Mouse (Mus musculus): ENCODE data around the gene Gm20388.
"Not testable (repeated sequence)": the region's sequence is repeated elsewhere in the genome, so short reads cannot be mapped to it uniquely, and the experiment has no call there.

Gene Gm20388

GRCm38 (mm10) chr8:122558671-122559349, 2648.2 kb downstream of the Gm20388 start:
- no peak for DNase-seq (ENCODE audit: low spot score in 2 of 2)

GRCm38 (mm10) chr8:122561199-122561598, 2650.6 kb downstream of the Gm20388 start:
- no peak for DNase-seq (ENCODE audit: low spot score in 2 of 2)

- no peak for DNase-seq (ENCODE audit: low spot score in 2 of 2)
These were observed 2654.0 kb downstream of the Gm20388 start for GRCm38 (mm10) chr8:122564363-122565352.

- DNase-seq (ENCODE audit: low spot score in 2 of 2), result peak; percentile 43 to 67
These were observed 2656.1 kb downstream of the Gm20388 start for GRCm38 (mm10) chr8:122566766-122567165.

DNA sequence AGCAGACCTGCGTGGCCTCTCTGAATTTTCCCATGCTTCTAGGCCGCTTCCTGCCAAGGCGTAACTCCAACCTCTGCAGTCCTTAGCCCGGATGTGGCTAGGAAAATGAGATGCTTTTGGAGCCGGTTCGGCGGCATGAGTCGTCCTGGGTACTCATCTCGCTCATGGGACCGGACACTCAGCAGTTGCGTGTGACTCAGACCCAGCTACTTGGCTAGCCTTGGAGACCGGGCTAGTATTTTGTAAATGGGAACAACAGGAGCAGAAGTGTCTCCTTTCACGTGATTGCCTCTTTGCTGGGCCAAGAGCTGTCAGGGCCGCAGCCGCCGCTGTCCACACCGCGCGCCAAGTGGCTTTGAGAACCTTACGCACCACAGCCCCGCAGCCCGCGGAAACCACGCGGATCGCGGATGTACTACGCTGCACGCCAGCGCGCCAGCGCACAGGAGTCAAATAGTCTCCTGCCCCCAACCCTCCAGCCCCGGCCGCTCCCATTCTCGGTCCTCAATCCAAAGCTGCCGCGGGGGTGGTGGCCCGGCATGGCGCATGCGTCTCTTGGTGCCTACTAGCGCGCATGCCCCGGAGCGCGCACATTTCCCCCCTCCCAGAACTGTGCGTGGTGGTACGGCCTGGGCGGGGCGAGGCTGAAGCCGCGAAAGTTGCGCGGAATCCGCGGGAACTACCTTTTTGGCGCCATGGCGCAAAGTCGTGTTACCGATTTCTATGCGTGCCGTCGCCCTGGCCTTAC, 2656.9 kb downstream of the Gm20388 start, which contains the start of gene Cdt1:
TSS of gene Cdt1 (plus strand) at position 655 of the 748 bp plus-strand sequence.
- DNase-seq (ENCODE audit: low spot score in 2 of 2), result peak; percentile 96 to 97

GRCm38 (mm10) chr8:122568109-122568504, 2657.5 kb downstream of the Gm20388 start:
- DNase-seq (ENCODE audit: low spot score in 2 of 2), result peak; percentile 75 to 87

- DNase-seq (ENCODE audit: low spot score in 2 of 2), result peak; percentile 63 to 77
These were observed 2658.3 kb downstream of the Gm20388 start for GRCm38 (mm10) chr8:122568881-122569309.

- peak in 1 of 2 experiments; percentile 48 for DNase-seq (ENCODE audit: low spot score in 2 of 2)
These were observed 2658.7 kb downstream of the Gm20388 start for GRCm38 (mm10) chr8:122569329-122569728.

- no peak for DNase-seq (ENCODE audit: low spot score in 2 of 2)
These were observed 2659.4 kb downstream of the Gm20388 start for GRCm38 (mm10) chr8:122569996-122570395.

DNA sequence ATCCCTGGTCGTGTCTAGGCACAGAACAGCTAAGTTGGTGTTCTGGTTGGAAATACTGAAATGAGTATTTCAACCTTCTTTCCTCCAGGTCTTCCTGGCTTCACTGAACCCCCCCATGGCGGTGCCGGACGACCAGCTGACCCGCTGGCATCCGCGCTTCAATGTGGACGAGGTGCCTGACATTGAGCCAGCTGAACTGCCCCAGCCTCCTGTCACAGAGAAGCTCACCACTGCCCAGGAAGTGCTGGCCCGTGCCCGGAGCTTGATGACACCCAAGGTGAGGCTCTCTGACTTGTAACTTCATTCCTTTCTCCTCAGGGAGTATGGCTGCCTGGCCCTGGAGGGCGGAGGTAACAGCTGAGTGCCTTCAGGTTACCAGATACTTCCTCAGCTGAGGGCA, 2660.5 kb downstream of the Gm20388 start:
- DNase-seq (ENCODE audit: low spot score in 2 of 2), result no peak

DNA sequence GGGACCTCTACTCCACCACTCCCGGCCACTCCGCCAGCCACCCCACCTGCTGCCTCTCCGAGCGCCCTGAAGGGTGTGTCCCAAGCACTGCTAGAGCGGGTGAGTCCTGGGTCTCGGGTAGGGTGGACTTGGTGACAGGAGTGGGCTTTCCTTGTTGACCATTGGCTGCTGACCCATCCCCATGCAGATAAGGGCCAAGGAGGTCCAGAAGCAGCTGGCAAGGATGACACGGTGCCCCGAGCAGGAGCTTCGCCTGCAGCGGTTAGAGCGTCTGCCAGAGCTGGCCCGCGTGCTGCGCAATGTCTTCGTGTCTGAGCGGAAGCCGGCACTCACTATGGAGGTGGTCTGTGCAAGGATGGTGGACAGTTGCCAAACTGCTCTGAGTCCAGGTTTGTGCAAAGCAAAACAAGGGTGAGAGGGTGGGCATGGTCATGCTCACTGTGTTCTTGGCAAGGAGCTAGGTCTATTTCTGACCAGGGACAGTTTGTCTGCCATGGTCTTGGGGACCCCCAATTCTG, 2661.2 kb downstream of the Gm20388 start:
- DNase-seq (ENCODE audit: low spot score in 2 of 2), result no peak

GRCm38 (mm10) chr8:122572751-122573150, 2662.1 kb downstream of the Gm20388 start:
- no peak for DNase-seq (ENCODE audit: low spot score in 2 of 2)

- not testable (repeated sequence) for DNase-seq (ENCODE audit: low spot score in 2 of 2)
These were observed 2662.5 kb downstream of the Gm20388 start for GRCm38 (mm10) chr8:122573176-122573575.

DNA sequence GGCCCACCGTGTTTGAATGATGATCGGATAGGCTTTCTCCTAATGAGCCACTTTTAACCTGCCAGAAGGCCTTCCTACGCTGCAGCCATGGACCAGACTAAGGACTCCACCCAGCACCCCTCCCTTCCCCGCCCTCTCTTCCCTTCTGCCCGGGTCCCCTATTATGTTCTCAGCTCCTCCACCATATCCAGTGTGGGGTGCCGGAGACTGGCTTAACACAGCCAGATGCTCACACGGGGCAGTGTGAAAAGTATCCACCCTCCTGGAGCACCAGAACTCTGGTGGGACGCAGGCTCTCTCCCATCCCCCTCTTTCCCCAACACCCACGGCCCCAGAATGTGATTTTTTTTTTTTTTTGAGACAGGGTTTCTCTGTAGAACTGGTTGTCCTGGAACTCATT, 2662.9 kb downstream of the Gm20388 start:
- no peak for DNase-seq (ENCODE audit: low spot score in 2 of 2)

GRCm38 (mm10) chr8:122574264-122574663, 2663.6 kb downstream of the Gm20388 start:
- DNase-seq (ENCODE audit: low spot score in 2 of 2), result no peak

GRCm38 (mm10) chr8:122574667-122575251, 2664.1 kb downstream of the Gm20388 start:
- no peak for DNase-seq (ENCODE audit: low spot score in 2 of 2)

GRCm38 (mm10) chr8:122575286-122575685, 2664.6 kb downstream of the Gm20388 start:
- DNase-seq (ENCODE audit: low spot score in 2 of 2), result no peak

DNA sequence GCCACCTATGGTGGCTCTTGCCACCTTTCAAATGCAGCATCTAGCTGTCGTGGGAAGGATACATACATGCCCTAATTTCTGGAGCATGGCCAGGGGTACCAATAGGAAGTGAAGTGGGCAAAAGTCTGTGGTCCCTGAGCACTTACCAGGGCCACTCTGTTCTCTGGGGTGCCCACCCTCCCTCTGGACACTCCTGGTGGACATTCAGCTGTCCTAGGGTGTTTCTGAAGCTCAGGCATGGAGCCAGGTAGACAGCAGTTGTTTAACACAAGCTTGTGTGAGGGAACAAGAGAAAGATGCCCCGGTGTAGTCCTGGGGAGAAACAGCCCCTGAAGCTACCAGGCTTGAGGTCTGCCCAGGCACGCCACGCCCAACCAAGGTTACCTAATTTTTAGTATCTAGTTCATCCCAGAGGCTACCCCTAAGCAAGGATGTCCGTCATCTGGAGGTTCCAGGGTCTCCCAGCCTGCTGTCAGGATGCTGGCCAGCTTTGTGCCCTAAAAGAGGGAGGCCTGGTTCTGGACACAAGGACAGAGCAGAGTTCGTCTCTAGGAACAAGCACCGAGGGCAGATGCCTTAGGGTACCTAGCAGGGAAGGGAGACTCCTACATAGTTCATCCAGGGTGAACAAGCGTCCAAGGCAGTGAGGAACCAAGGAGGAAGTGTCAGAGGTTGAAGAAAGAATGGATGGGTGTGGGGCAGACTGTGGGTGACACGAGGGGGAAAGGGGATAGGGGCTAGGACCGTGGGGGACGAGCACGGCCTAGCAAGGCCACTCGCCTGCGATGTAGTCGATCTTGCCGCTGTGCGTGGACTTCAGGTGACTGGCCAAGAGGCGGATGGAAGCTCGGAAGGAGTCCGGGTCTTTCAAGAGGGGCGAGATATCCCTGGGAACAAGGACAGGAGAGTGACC, 2665.3 kb downstream of the Gm20388 start:
- no peak for DNase-seq (ENCODE audit: low spot score in 2 of 2)

- DNase-seq (ENCODE audit: low spot score in 2 of 2), result peak; percentile 95 to 96
These were observed 2666.0 kb downstream of the Gm20388 start, which contains the start of gene Aprt for GRCm38 (mm10) chr8:122576648-122577022. Aprt (minus strand) TSS chr8:122576909.

GRCm38 (mm10) chr8:122577116-122577515, 2666.5 kb downstream of the Gm20388 start:
- no peak for DNase-seq (ENCODE audit: low spot score in 2 of 2)
